Mouse (Mus musculus) forebrain, embryonic 15.5 days (tissue): Measurements from ENCODE around the gene Syt12. TPM values are rescaled to one million over a fixed set of nuclear protein-coding genes. Genes with fewer than 3 reads are reported as not detected.

Source experiments
- polyA plus RNA-seq: library from polyadenylated mRNA; unstranded; fragments of >200 nt; fragmentation: Nextera tagmentation; extraction: Ambion mirVana; gene quantifications from 2 replicates; pipeline ENCODE4 v1.2.1, GENCODE M21; 2015

The Syt12 gene
- polyA plus RNA-seq, 1 experiment from 2014 or later = 1.5 TPM

Other genes with a start within 250 kb of the Syt12 start
- 17.2 and 18.1 TPM in 2 replicates for gene Pold4, start 245.5 kb downstream of the Syt12 start, polyA plus RNA-seq
- 5.2 and 6.7 TPM in 2 replicates for gene Ssh3, start 208.3 kb downstream of the Syt12 start, polyA plus RNA-seq
- 25.1 and 26.2 TPM in 2 replicates for gene Ankrd13d, start 194.3 kb downstream of the Syt12 start, polyA plus RNA-seq
- 20.5 and 24.9 TPM in 2 replicates for gene Grk2, start 171.2 kb downstream of the Syt12 start, polyA plus RNA-seq
- gene Kdm2a, start 79.2 kb downstream of the Syt12 start, polyA plus RNA-seq = 40.3 and 43.3 TPM in 2 replicates
- gene Rhod, start 38.0 kb downstream of the Syt12 start, polyA plus RNA-seq = 5.1 and 5.6 TPM in 2 replicates
- gene 2010003K11Rik, start 21.1 kb upstream of the Syt12 start, polyA plus RNA-seq = not detected in 2 replicates
- 26.8 and 28.4 TPM in 2 replicates for gene Pcx, start 33.0 kb upstream of the Syt12 start, polyA plus RNA-seq
- 10.9 and 11.7 TPM in 2 replicates for gene Lrfn4, start 138.2 kb upstream of the Syt12 start, polyA plus RNA-seq
- 53.8 and 56.5 TPM in 2 replicates for gene Rce1, start 148.2 kb upstream of the Syt12 start, polyA plus RNA-seq
- gene Gm960, start 221.2 kb upstream of the Syt12 start, polyA plus RNA-seq = 6.6 and 8.8 TPM in 2 replicates
- gene Sptbn2, start 233.7 kb upstream of the Syt12 start, polyA plus RNA-seq = 30.2 and 31.9 TPM in 2 replicates